Mouse (Mus musculus) MEL (cell line): ENCODE measurements at regions not wholly inside any gene's neighbourhood (a gene's known extent, or its start where the extent isn't known, plus 50 kb on each side); places are given as distances from the start of the nearest gene placed in this dataset.

ENCODE experiments used
- DNase-seq: peaks from one replicate; pipeline ENCODE4 v3.0.0; 2011; ENCODE audit warnings: low read depth, low spot score
- H3K27ac ChIP-seq: 2 replicates; pipeline ENCODE4 v1.5.1; 2012; ENCODE audit warnings: low read depth, mild to moderate bottlenecking, control low read depth, low read length, moderate library complexity; ENCODE audit not compliant: control insufficient read depth
- H3K27me3 ChIP-seq, 2 experiments: fragments of 150-350 bp in 1 of 2; sonication (generic) in 1 of 2; 2 replicates each; pipeline ENCODE4 v1.6.1; 2012; ENCODE audit warnings: low read length in 2 of 2, mild to moderate bottlenecking in 2 of 2, improper control_type of control experiment in 1 of 2, moderate library complexity in 1 of 2; ENCODE audit not compliant: insufficient read depth in 2 of 2, control insufficient read depth in 1 of 2
- H3K36me3 ChIP-seq, 2 experiments: 2 replicates each; pipeline ENCODE4 v1.6.1; 2012 to 2014; ENCODE audit warnings: low read length in 2 of 2, improper control_type of control experiment in 1 of 2, inconsistent platforms in 1 of 2, mild to moderate bottlenecking in 1 of 2; ENCODE audit not compliant: insufficient read depth in 2 of 2, control insufficient read depth in 1 of 2
- H3K4me1 ChIP-seq, 2 experiments: fragments of 150-350 bp in 1 of 2; sonication (generic) in 1 of 2; 2 replicates each; pipeline ENCODE4 v1.6.1; 2012; ENCODE audit warnings: low read length in 2 of 2, improper control_type of control experiment in 1 of 2, mild to moderate bottlenecking in 1 of 2; ENCODE audit not compliant: insufficient read depth in 2 of 2, control insufficient read depth in 1 of 2
- H3K4me3 ChIP-seq, 2 experiments: fragments of 150-350 bp in 1 of 2; sonication (generic) in 1 of 2; 2 replicates each; pipeline ENCODE4 v1.5.1; 2012; ENCODE audit warnings: low read depth in 2 of 2, low read length in 2 of 2, mild to moderate bottlenecking in 2 of 2, moderate library complexity in 2 of 2, control low read depth in 1 of 2, improper control_type of control experiment in 1 of 2; ENCODE audit not compliant: control insufficient read depth in 1 of 2, insufficient read depth in 1 of 2
- H3K79me2 ChIP-seq: 2 replicates; pipeline ENCODE4 v1.6.1; 2012; ENCODE audit warnings: mild to moderate bottlenecking, low read length, moderate library complexity; ENCODE audit not compliant: control insufficient read depth, poor library complexity, insufficient read depth
- H3K9ac ChIP-seq: 2 replicates; pipeline ENCODE4 v1.6.1; 2012; ENCODE audit warnings: low read depth, mild to moderate bottlenecking, control low read depth, low read length, moderate library complexity; ENCODE audit not compliant: control insufficient read depth, poor library complexity, severe bottlenecking
- H3K9me3 ChIP-seq: fragments of 150-350 bp; sonication (generic); replicated peaks from 2 replicates; pipeline ENCODE4 v1.6.1; 2012; ENCODE audit warnings: mild to moderate bottlenecking, low read length, improper control_type of control experiment, moderate library complexity; ENCODE audit not compliant: insufficient read depth
- BHLHE40 ChIP-seq: IDR thresholded peaks from 2 replicates; pipeline ENCODE4 v1.6.1; 2012; ENCODE audit warnings: low read depth, mild to moderate bottlenecking, inconsistent platforms, low read length, improper control_type of control experiment, borderline replicate concordance
- CTCF ChIP-seq, 3 experiments: IDR thresholded peaks in 2 of 3; conservative IDR thresholded peaks in 1 of 3; 2 replicates each; pipeline ENCODE4 v1.5.1; 2011 to 2012; ENCODE audit warnings: low read length in 3 of 3, low read depth in 2 of 3, mild to moderate bottlenecking in 2 of 3, improper control_type of control experiment in 1 of 3, inconsistent platforms in 1 of 3, mixed read lengths in 1 of 3, moderate library complexity in 1 of 3; ENCODE audit not compliant: control insufficient read depth in 1 of 3, insufficient read depth in 1 of 3, poor library complexity in 1 of 3, severe bottlenecking in 1 of 3
- ELF1 ChIP-seq: IDR thresholded peaks from 2 replicates; pipeline ENCODE4 v1.6.1; 2014; ENCODE audit warnings: low read depth, mild to moderate bottlenecking, inconsistent platforms, low read length, improper control_type of control experiment, moderate library complexity
- GABPA ChIP-seq: IDR thresholded peaks from 2 replicates; pipeline ENCODE4 v1.6.1; 2012; ENCODE audit warnings: low read depth, mild to moderate bottlenecking, inconsistent platforms, low read length, improper control_type of control experiment, moderate library complexity
- GATA1 ChIP-seq: IDR thresholded peaks from 2 replicates; pipeline ENCODE4 v1.6.1; 2011; ENCODE audit warnings: low read depth, low read length, improper control_type of control experiment
- JUND ChIP-seq: IDR thresholded peaks from 2 replicates; pipeline ENCODE4 v1.6.1; 2011; ENCODE audit warnings: low read depth, mild to moderate bottlenecking, improper control_type of control experiment, low read length
- KAT2A ChIP-seq: conservative IDR thresholded peaks from 2 replicates; pipeline ENCODE4 v1.6.1; 2012; ENCODE audit warnings: low read depth, low read length, improper control_type of control experiment, inconsistent platforms
- MAFK ChIP-seq: IDR thresholded peaks from 2 replicates; pipeline ENCODE4 v1.6.1; 2011; ENCODE audit warnings: low read depth, mild to moderate bottlenecking, low read length, improper control_type of control experiment, borderline replicate concordance
- MAX ChIP-seq: IDR thresholded peaks from 2 replicates; pipeline ENCODE4 v1.6.1; 2011; ENCODE audit warnings: low read length, improper control_type of control experiment
- MAZ ChIP-seq: IDR thresholded peaks from 2 replicates; pipeline ENCODE4 v1.6.1; 2012; ENCODE audit warnings: low read depth, mild to moderate bottlenecking, inconsistent platforms, low read length, improper control_type of control experiment
- MEF2A ChIP-seq: IDR thresholded peaks from 2 replicates; pipeline ENCODE4 v1.6.1; 2014; ENCODE audit warnings: low read depth, mild to moderate bottlenecking, inconsistent platforms, low read length, improper control_type of control experiment; ENCODE audit not compliant: poor library complexity, insufficient replicate concordance, severe bottlenecking; ENCODE audit errors: extremely low read depth
- MXI1 ChIP-seq: IDR thresholded peaks from 2 replicates; pipeline ENCODE4 v1.6.1; 2011; ENCODE audit warnings: mild to moderate bottlenecking, low read depth, low read length, improper control_type of control experiment
- MYB ChIP-seq: IDR thresholded peaks from 2 replicates; pipeline ENCODE4 v1.6.1; 2011; ENCODE audit warnings: mild to moderate bottlenecking, low read depth, low read length, improper control_type of control experiment
- MYC ChIP-seq: IDR thresholded peaks from 2 replicates; pipeline ENCODE4 v1.6.1; 2011; ENCODE audit warnings: low read depth, mild to moderate bottlenecking, low read length, improper control_type of control experiment, moderate library complexity
- POLR2AphosphoS2 ChIP-seq: IDR thresholded peaks from 2 replicates; pipeline ENCODE4 v1.6.1; 2011; ENCODE audit warnings: low read length, improper control_type of control experiment
- POLR2AphosphoS5 ChIP-seq: IDR thresholded peaks from 2 replicates; pipeline ENCODE4 v1.6.1; 2012; ENCODE audit warnings: low read depth, borderline replicate concordance, mild to moderate bottlenecking, inconsistent platforms, low read length, moderate library complexity, mixed read lengths
- RAD21 ChIP-seq: IDR thresholded peaks from 2 replicates; pipeline ENCODE4 v1.6.1; 2011; ENCODE audit warnings: mild to moderate bottlenecking, low read depth, low read length, improper control_type of control experiment
- RCOR1 ChIP-seq: IDR thresholded peaks from 2 replicates; pipeline ENCODE4 v1.6.1; 2012; ENCODE audit warnings: low read depth, mild to moderate bottlenecking, inconsistent platforms, low read length, improper control_type of control experiment
- SIN3A ChIP-seq: IDR thresholded peaks from 2 replicates; pipeline ENCODE4 v1.6.1; 2012; ENCODE audit warnings: low read length, improper control_type of control experiment, inconsistent platforms
- SMC3 ChIP-seq: IDR thresholded peaks from 2 replicates; pipeline ENCODE4 v1.6.1; 2011; ENCODE audit warnings: low read depth, low read length, improper control_type of control experiment
- TCF12 ChIP-seq: IDR thresholded peaks from 2 replicates; pipeline ENCODE4 v1.6.1; 2014; ENCODE audit warnings: low read depth, mild to moderate bottlenecking, inconsistent platforms, low read length, improper control_type of control experiment, moderate library complexity
- UBTF ChIP-seq: IDR thresholded peaks from 2 replicates; pipeline ENCODE4 v1.6.1; 2012; ENCODE audit warnings: low read depth, mild to moderate bottlenecking, inconsistent platforms, low read length, improper control_type of control experiment, moderate library complexity, borderline replicate concordance; ENCODE audit not compliant: insufficient read depth
- USF2 ChIP-seq, 2 experiments: IDR thresholded peaks; 2 replicates each; pipeline ENCODE4 v1.6.1; 2011 to 2012; ENCODE audit warnings: improper control_type of control experiment in 2 of 2, low read length in 2 of 2, borderline replicate concordance in 1 of 2, inconsistent platforms in 1 of 2, low read depth in 1 of 2, mild to moderate bottlenecking in 1 of 2; ENCODE audit not compliant: insufficient read depth in 1 of 2
- ZC3H11A ChIP-seq: IDR thresholded peaks from 2 replicates; pipeline ENCODE4 v1.6.1; 2012; ENCODE audit warnings: low read depth, mild to moderate bottlenecking, inconsistent platforms, low read length, improper control_type of control experiment
- ZKSCAN1 ChIP-seq: IDR thresholded peaks from 2 replicates; pipeline ENCODE4 v1.6.1; 2012; ENCODE audit warnings: low read depth, mild to moderate bottlenecking, inconsistent platforms, low read length, improper control_type of control experiment, moderate library complexity

GRCm38 (mm10) chrX:68954687-68955086, 61.8 kb upstream of the Gm6812 start:
- TF ChIP-seq GATA1 (no peak), RCOR1 (no peak), USF2 (IDR thresholded peaks at IDR 0.05; ENCODE audit: borderline replicate concordance in 1 of 2, insufficient read depth in 1 of 2, low read depth in 1 of 2, low read length in 2 of 2) (no peak), RAD21 (no peak), ELF1 (no peak), MYC (no peak), BHLHE40 (no peak), MEF2A (no peak), ZKSCAN1 (no peak), GABPA (no peak), POLR2AphosphoS2 (no peak), SMC3 (no peak), POLR2AphosphoS5 (no peak), MXI1 (no peak), MAFK (no peak), MAZ (no peak), SIN3A (no peak), UBTF (no peak), MAX (no peak), TCF12 (no peak)
- no peaks in the 10 kb centered on the region for H3K36me3 ChIP-seq
- no peak overlapping the region for H3K27ac ChIP-seq
- DNase-seq = no peak
- H3K4me3 ChIP-seq = no peak overlapping the region
- no peaks in the 10 kb centered on the region for H3K79me2 ChIP-seq
- H3K4me1 ChIP-seq = no peaks in the 10 kb centered on the region
- H3K27me3 ChIP-seq = no peaks in the 10 kb centered on the region
- H3K9ac ChIP-seq = no peak overlapping the region
- H3K9me3 ChIP-seq = no peaks in the 10 kb centered on the region

GRCm38 (mm10) chrX:68953298-68953697, 60.4 kb upstream of the Gm6812 start:
- Histone ChIP-seq H3K79me2 (no peaks in the 10 kb centered on the region), H3K36me3 (no peaks in the 10 kb centered on the region), H3K9me3 (no peaks in the 10 kb centered on the region), H3K4me3 (no peak overlapping the region), H3K9ac (no peak overlapping the region), H3K27ac (no peak overlapping the region), H3K4me1 (no peaks in the 10 kb centered on the region), H3K27me3 (no peaks in the 10 kb centered on the region)
- DNase-seq = no peak
- TF ChIP-seq JUND (no peak), RAD21 (no peak), KAT2A (no peak), ZC3H11A (no peak), CTCF (IDR thresholded peaks at IDR 0.05 in 2 of 3, conservative IDR thresholded peaks at IDR 0.05 in 1 of 3; ENCODE audit: control insufficient read depth in 1 of 3, insufficient read depth in 1 of 3, low read depth in 2 of 3, low read length in 3 of 3, poor library complexity in 1 of 3, severe bottlenecking in 1 of 3) (no peak), MYB (no peak)
